Comparison of ENCODE assay signal across 9 mouse cellular contexts in genomic region chr3:31022895-31023436, GRCm38 (mm10). TPM values are rescaled to one million over a fixed set of nuclear protein-coding genes. Genes with fewer than 3 reads are reported as not detected.
DNase-seq lines count a peak whose midpoint lies in the region; ATAC-seq lines count a peak whose summit lies in the region.
"Had no signal": no experiment of that assay in that cellular context is flagged by ENCODE, and none has a peak within 500 bp of the region (broad histone marks: within the 10 kb centered on the region; RNA-seq: fewer than 3 reads in every experiment).

No protein-coding gene starts in this region.

- H3K36me3 ChIP-seq in hindbrain, embryonic 11.5 days (ENCODE audit: control insufficient read depth, insufficient read depth, low read length): no peaks in the 10 kb centered on the region
- H3K36me3 ChIP-seq in hindbrain, embryonic 14.5 days (replicated peaks; ENCODE audit: control insufficient read depth, insufficient read depth): no peaks in the 10 kb centered on the region; the same call in none of the 2 replicates
- H3K36me3 ChIP-seq in heart, embryonic 10.5 days: peaks cover 15% of the 10 kb centered on the region
- peaks cover 7% of the 10 kb centered on the region; the same call in 1 of the 2 replicates for H3K36me3 ChIP-seq in stomach, embryonic 15.5 days

- WGBS in hindbrain, embryonic 11.5 days: 15% methylated on average over 7 of the region's 7 CpGs
- WGBS in hindbrain, embryonic 14.5 days: 29% methylated on average over 7 of the region's 7 CpGs
- WGBS in heart, embryonic 10.5 days: 17% methylated on average over 7 of the region's 7 CpGs
- 26% methylated on average over 7 of the region's 7 CpGs for WGBS in stomach, embryonic 15.5 days

- no peaks in the 10 kb centered on the region for H3K4me1 ChIP-seq in hindbrain, embryonic 11.5 days (replicated peaks; ENCODE audit: control insufficient read depth, insufficient read depth, low read length)
- no peaks in the 10 kb centered on the region for H3K4me1 ChIP-seq in hindbrain, embryonic 14.5 days (replicated peaks; ENCODE audit: control insufficient read depth, insufficient read depth, low read length)
- peaks cover 21% of the 10 kb centered on the region for H3K4me1 ChIP-seq in heart, embryonic 10.5 days
- H3K4me1 ChIP-seq in stomach, embryonic 15.5 days: peaks cover 8% of the 10 kb centered on the region; the same call in 1 of the 2 replicates

- H3K4me3 ChIP-seq in hindbrain, embryonic 11.5 days (ENCODE audit: low read depth, low read length): no peak overlapping the region
- H3K4me3 ChIP-seq in hindbrain, embryonic 14.5 days (replicated peaks; ENCODE audit: low read length): no peak overlapping the region
- no peak overlapping the region for H3K4me3 ChIP-seq in heart, embryonic 10.5 days
- H3K4me3 ChIP-seq in stomach, embryonic 15.5 days (replicated peaks): no peak overlapping the region

- no peak overlapping the region for H3K27ac ChIP-seq in hindbrain, embryonic 11.5 days (ENCODE audit: low read depth, low read length)
- no peak overlapping the region for H3K27ac ChIP-seq in hindbrain, embryonic 14.5 days
- H3K27ac ChIP-seq in heart, embryonic 10.5 days: peak overlapping the region; percentile 62; the same call in 1 of the 2 replicates
- H3K27ac ChIP-seq in stomach, embryonic 15.5 days: peak overlapping the region; percentile 42

- ATAC-seq in hindbrain, embryonic 11.5 days (ENCODE audit: low FRiP score): peak; percentile 19; the same call in 1 of the 2 replicates
- no peak for ATAC-seq in hindbrain, embryonic 14.5 days (ENCODE audit: low FRiP score)
- peak; percentile 61; the same call in 1 of the 2 replicates for ATAC-seq in stomach, embryonic 15.5 days (ENCODE audit: insufficient read depth, low FRiP score, low read depth)
- ATAC-seq in megakaryocyte progenitor cell, adult 5-6 weeks (replicated peaks; ENCODE audit: poor library complexity): no peak

- DNase-seq in hindbrain, embryonic 11.5 days (ENCODE audit: low spot score): no peak
- DNase-seq in hindbrain, embryonic 14.5 days (ENCODE audit: low spot score): no peak
- DNase-seq in heart, embryonic 10.5 days (ENCODE audit: low spot score): peak; percentile 88
- peak; percentile 59 for DNase-seq in kidney, postnatal 10 days
- DNase-seq in right cerebral cortex, postnatal 10 days (ENCODE audit: low spot score in 2 of 2): no peak
- no peak for DNase-seq in frontal cortex, postnatal 14 days (ENCODE audit: low spot score in 2 of 2)

- no peak overlapping the region for H3K9ac ChIP-seq in hindbrain, embryonic 11.5 days (ENCODE audit: low read depth, low read length)
- H3K9ac ChIP-seq in hindbrain, embryonic 14.5 days: no peak overlapping the region
- no peak overlapping the region for H3K9ac ChIP-seq in stomach, embryonic 15.5 days

- H3K9me3 ChIP-seq in hindbrain, embryonic 11.5 days (ENCODE audit: control insufficient read depth, low read length): no peaks in the 10 kb centered on the region
- no peaks in the 10 kb centered on the region for H3K9me3 ChIP-seq in hindbrain, embryonic 14.5 days (ENCODE audit: control insufficient read depth, low read length)
- no peaks in the 10 kb centered on the region for H3K9me3 ChIP-seq in heart, embryonic 10.5 days
- H3K9me3 ChIP-seq in stomach, embryonic 15.5 days: no peaks in the 10 kb centered on the region
- H3K9me3 ChIP-seq: G1E had no signal

- H3K4me2 ChIP-seq in hindbrain, embryonic 11.5 days (replicated peaks; ENCODE audit: low read depth, low read length): no peak overlapping the region
- H3K4me2 ChIP-seq in hindbrain, embryonic 14.5 days (replicated peaks): no peak overlapping the region
- no peak overlapping the region for H3K4me2 ChIP-seq in stomach, embryonic 15.5 days

- no peaks in the 10 kb centered on the region for H3K27me3 ChIP-seq in hindbrain, embryonic 11.5 days (ENCODE audit: control insufficient read depth, insufficient read depth, low read length)
- no peaks in the 10 kb centered on the region for H3K27me3 ChIP-seq in hindbrain, embryonic 14.5 days (ENCODE audit: control insufficient read depth, insufficient read depth, low read length)
- no peaks in the 10 kb centered on the region for H3K27me3 ChIP-seq in heart, embryonic 10.5 days (ENCODE audit: insufficient read depth, poor library complexity, severe bottlenecking)
- no peaks in the 10 kb centered on the region for H3K27me3 ChIP-seq in stomach, embryonic 15.5 days (replicated peaks)

RNA-seq across cellular contexts. Expression of gene Prkci, which starts 27.4 kb away (rescaled TPM):
- polyA plus RNA-seq in hindbrain, embryonic 11.5 days (2014; fragmentation: Nextera tagmentation; extraction: Ambion mirVana): 37.3 and 41.1 TPM in 2 replicates
- polyA plus RNA-seq in hindbrain, embryonic 14.5 days (2014; fragmentation: Nextera tagmentation; extraction: Ambion mirVana): 34.6 and 39.8 TPM in 2 replicates
- polyA plus RNA-seq in heart, embryonic 10.5 days (2016; fragmentation: Nextera tagmentation; extraction: Ambion mirVana): 23.2 and 32.7 TPM in 2 replicates
- 39.3 and 42.5 TPM in 2 replicates for polyA plus RNA-seq in stomach, embryonic 15.5 days (2015; fragmentation: Nextera tagmentation; extraction: Ambion mirVana)
- 20.1 TPM in 2 replicates for total RNA-seq in megakaryocyte progenitor cell, adult 5-6 weeks (2015)
- total RNA-seq in megakaryocyte progenitor cell, adult 5-6 weeks (2017): 18.9 and 19.1 TPM in 2 replicates

RNA-seq across cellular contexts. Expression of gene Phc3, which starts 53.8 kb away (rescaled TPM):
- 5.3 and 7.3 TPM in 2 replicates for polyA plus RNA-seq in hindbrain, embryonic 11.5 days (2014; fragmentation: Nextera tagmentation; extraction: Ambion mirVana)
- polyA plus RNA-seq in hindbrain, embryonic 14.5 days (2014; fragmentation: Nextera tagmentation; extraction: Ambion mirVana): 9.2 and 9.9 TPM in 2 replicates
- 4.7 and 5.3 TPM in 2 replicates for polyA plus RNA-seq in heart, embryonic 10.5 days (2016; fragmentation: Nextera tagmentation; extraction: Ambion mirVana)
- polyA plus RNA-seq in stomach, embryonic 15.5 days (2015; fragmentation: Nextera tagmentation; extraction: Ambion mirVana): 7.8 and 8.2 TPM in 2 replicates
- 24.0 and 26.8 TPM in 2 replicates for total RNA-seq in megakaryocyte progenitor cell, adult 5-6 weeks (2015)
- 10.4 and 13.7 TPM in 2 replicates for total RNA-seq in megakaryocyte progenitor cell, adult 5-6 weeks (2017)

Comparison
In these comparisons a context has a peak if more than half of its experiments do, and no peak if none do; other contexts are left out.
1. ATAC-seq: peak in hindbrain, embryonic 11.5 days (single experiment) and stomach, embryonic 15.5 days (single experiment); none in hindbrain, embryonic 14.5 days (single experiment) and megakaryocyte progenitor cell, adult 5-6 weeks (single experiment).
2. DNase-seq: peak in heart, embryonic 10.5 days (single experiment) and kidney, postnatal 10 days (single experiment); none in hindbrain, embryonic 11.5 days (single experiment), hindbrain, embryonic 14.5 days (single experiment), right cerebral cortex, postnatal 10 days (0 of 2) and frontal cortex, postnatal 14 days (0 of 2).
3. H3K27ac ChIP-seq: peak in heart, embryonic 10.5 days (single experiment) and stomach, embryonic 15.5 days (single experiment); none in hindbrain, embryonic 11.5 days (single experiment) and hindbrain, embryonic 14.5 days (single experiment).